Mouse (Mus musculus): ENCODE data around the gene Pde9a.
"Not testable (repeated sequence)": the region's sequence is repeated elsewhere in the genome, so short reads cannot be mapped to it uniquely, and the experiment has no call there.

The Pde9a gene

DNA sequence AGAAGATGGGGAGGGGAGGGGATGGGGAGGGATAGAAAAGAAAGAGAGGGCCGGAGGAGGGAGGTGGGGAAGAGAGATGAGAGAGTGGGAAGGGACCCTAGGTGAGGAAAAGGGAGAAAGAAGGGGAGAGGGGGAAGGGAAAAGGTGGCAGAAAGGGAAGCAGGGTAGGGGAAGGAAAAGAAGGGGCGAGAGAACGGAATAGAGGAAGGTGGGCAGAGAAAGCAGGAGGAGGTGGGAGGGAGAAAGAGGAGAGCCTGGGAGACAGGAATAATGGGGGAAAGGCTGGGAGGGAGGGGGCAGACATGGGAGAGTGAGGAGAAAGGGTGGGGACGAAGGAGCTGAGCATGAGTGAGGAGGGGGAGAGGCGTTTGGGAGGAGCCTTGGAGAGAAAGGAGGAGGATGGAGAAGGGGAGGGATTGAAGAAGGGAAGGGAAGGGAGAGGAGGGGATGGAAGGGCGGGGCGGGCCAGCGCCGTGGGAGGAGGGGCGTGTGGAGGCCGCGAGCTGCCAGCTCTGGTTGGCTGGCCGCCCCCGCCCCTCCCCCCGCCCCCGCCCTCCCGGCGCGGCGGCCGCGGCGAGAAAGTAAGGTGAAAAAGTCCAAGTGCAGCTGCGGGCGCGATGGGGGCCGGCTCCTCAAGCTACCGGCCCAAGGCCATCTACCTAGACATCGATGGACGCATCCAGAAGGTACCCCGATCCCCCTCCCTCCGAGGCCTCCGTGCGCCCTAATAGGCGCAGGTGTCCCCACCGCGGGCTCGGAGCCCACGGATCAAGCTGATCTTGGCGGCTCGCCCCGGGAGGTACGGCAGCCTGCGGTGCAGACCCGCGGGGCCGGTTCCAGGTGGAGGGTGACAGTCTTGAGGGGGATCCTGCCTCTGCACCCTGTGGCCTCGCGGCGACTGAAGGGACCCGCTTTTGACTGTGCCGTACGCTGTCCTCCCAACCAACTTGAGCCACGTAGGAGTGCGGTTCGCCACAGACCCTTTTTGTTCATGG, at the start of gene Pde9a:
Gene Pde9a, plus strand, starts transcription at position 540 of the 995 bp plus-strand sequence.
- in situ Hi-C loops (cut with MboI, MseI): no loop called here

DNA sequence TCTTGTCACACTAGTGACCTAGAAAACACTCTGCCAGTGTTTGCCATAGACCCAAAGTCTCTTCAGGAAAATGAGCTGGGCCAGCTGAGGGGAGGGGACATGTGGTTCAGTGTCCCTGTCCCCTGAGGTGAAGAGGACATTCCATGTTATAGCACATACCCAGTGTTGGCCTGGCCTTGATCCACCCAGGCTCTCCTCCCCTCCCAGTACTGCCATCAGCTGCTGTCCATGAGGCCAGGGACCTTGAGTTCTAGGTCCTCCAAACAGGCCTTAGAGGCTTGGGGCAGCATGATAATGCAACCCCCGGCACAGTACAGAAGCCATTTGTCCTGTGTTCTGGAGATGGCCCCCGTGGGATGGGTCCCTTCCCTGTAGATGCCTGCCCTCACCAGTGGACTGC, 46.2 kb upstream of the Pde9a start:
- in situ Hi-C loops (cut with MboI, MseI): loop anchor here in 1 of 2 experiments (5.0 kb wide), 1 partner anchor 82 kb away; no protein-coding TSS in a partner anchor

DNA sequence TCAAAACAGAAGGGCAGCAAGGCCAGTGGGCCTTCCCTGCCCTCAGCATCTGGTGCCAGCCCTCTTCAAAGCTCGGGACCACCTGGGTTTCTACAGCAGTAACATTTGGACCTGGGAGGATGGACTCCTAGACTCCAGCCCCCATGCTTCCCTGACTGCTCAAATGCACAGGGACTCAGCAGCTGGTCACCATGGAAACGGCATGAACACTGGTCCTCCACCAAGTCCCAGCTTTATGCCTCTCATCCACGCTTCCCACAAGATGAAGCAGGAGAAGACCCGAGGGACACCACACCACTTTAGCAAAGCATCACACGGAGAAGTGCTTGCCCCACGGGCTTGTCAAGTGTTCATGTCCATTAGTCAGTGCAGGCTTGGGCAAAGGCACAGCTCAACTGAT, 43.8 kb upstream of the Pde9a start:
- in situ Hi-C loops (cut with MboI, MseI): loop anchor here in 1 of 2 experiments (5.0 kb wide), 1 partner anchor 85 kb away; no protein-coding TSS in a partner anchor

GRCm38 (mm10) chr17:31344172-31344801, 41.7 kb upstream of the Pde9a start:
- in situ Hi-C loops (cut with MboI, MseI): loop anchor here in 1 of 2 experiments (5.0 kb wide), 1 partner anchor 87 kb away; no protein-coding TSS in a partner anchor

GRCm38 (mm10) chr17:31344816-31345215, 41.2 kb upstream of the Pde9a start:
- in situ Hi-C loops (cut with MboI, MseI): loop anchor here in 1 of 2 experiments (5.0 kb wide), 1 partner anchor 88 kb away; no protein-coding TSS in a partner anchor

DNA sequence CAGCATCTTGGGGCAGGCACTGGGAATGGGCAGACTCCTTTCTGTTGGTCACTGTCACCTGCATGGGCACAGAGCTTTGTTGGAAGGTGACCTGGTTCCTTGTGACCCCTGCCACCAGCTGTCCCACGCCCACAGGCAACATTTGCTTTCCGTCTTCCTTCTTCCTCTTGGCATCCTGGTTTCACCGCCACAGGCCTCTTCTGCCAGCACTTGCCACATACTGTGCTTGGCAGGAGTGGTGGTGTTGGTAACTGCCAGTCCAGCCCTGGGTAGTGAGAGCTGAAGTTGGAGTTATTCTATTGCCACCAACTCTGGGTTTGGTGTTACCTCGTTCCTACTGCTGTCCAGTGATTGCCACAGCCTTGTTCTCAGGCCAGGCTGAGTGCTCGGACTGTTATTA, 37.9 kb upstream of the Pde9a start:
- in situ Hi-C loops (cut with MboI, MseI): no loop called here

DNA sequence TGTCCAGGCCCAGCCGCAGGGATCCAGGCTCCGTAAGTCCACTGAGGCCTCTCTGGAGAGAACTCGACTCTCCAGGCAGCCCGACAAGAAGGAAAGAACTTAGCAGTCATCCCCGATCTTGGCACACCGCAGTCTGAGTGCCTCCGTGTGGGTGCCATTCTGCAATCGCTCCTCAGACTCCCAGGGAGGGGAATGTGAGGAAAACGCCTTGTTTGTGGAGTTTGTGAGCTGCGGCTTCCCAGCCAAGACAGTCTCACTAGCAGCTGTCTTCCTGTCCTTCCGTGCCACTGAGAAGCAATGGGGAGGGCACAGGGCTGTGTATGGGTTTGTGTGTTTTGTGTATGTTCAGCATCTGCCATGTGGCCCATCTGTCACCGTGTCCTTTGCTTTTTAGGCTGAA, 36.6 kb upstream of the Pde9a start:
- in situ Hi-C loops (cut with MboI, MseI): no loop called here

DNA sequence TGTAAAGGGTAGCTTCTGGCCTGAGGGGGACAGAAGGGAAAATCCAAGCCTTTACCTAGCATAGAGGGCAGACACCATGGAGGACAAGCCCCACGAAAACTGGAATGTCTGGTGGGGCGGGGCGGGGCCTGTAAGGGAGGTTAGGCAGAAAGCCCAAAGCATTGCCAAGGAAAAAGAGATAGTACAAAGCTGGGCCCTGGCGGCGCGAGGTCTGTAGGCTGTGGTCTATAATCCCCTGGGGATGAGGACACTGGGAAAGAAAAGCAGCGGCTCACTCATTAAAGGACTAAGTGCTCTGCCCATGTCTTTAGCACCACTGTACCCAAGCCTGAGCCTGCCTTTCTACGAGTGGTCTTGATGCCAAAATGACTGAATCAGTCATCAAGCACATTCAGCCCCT, 34.0 kb upstream of the Pde9a start:
- in situ Hi-C loops (cut with MboI, MseI): no loop called here

- in situ Hi-C loops (cut with MboI, MseI): no loop called here
Measured at GRCm38 (mm10) chr17:31353255-31353654, 32.8 kb upstream of the Pde9a start.

DNA sequence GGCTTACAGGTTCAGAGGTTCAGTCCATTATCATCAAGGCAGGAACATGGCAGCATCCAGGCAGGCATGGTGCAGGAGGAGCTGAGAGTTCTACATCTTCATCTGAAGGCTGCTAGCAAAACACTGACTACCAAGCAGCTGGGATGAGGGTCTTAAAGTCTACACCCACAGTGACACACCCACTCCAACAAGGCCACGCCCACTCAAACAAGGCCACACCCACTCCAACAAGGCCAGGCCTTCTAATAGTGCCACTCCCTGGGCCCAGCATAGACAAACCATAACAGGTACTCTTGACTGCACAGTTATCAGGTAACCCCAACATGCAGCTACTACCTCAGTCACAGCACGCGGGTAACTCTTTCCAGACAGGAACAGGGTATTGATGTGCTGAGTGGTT, 31.3 kb upstream of the Pde9a start:
- in situ Hi-C loops (cut with MboI, MseI): not testable (repeated sequence)

DNA sequence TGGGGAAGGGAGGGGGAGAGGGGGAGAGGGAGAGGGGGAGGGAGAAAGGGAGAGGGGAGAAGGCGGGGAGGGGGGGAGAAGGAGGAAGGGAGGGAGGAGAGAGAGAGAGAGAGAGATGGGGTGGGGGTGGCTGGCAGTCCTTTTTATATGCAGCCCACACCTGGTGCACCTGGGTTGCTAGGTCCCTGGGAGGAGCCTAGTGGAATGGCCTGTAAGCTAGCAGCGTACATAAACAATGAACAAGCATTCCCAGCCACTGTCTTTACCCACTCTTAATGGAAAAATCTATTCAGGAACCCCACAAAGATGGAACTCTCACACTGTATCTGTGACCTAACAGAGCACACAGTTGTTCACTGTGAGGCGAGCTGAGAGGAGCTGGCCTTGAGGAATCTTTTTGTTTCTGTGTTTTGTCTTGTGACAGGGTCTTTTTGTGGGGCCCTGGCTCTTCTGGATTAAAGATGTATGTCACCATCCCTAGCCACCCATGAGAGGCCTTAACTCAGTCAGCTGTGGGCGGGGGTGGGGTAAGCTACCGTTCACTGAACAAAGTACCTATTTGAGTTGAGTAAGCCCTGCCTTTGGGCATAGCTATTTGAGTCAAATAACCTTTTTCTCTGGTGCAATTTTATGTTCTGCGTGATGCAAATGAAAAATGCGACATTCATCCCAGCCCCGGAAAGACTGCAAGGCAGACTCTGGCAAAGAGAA, 30.1 kb upstream of the Pde9a start:
- in situ Hi-C loops (cut with MboI, MseI): no loop called here

DNA sequence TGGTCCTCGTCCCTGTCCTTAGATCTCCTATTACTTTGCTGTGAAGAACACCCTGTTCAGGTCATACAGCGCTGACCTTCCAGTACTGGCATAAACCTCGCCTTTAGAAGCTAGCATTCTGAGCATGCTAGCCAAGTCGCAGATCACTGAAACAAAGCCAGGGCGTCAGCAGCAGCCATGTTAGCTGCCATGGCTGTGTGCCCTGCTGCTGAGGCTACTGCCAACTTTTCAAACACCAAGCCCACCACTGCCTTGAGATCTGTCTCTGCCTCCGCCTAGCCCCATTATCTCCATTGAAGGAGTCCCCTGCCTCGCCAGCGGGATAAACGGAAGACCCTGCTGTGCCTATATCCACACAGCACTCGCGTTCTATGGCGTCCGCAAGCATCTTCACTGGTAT, 25.4 kb upstream of the Pde9a start:
- in situ Hi-C loops (cut with MboI, MseI): loop anchor here in 1 of 2 experiments (5.0 to 10.0 kb wide), 2 partner anchors 67 to 114 kb away; no protein-coding TSS in a partner anchor

- in situ Hi-C loops (cut with MboI, MseI): loop anchor here in 1 of 2 experiments (10.0 kb wide), 1 partner anchor 109 kb away; no protein-coding TSS in a partner anchor
Measured at GRCm38 (mm10) chr17:31365586-31366166, 20.3 kb upstream of the Pde9a start.

DNA sequence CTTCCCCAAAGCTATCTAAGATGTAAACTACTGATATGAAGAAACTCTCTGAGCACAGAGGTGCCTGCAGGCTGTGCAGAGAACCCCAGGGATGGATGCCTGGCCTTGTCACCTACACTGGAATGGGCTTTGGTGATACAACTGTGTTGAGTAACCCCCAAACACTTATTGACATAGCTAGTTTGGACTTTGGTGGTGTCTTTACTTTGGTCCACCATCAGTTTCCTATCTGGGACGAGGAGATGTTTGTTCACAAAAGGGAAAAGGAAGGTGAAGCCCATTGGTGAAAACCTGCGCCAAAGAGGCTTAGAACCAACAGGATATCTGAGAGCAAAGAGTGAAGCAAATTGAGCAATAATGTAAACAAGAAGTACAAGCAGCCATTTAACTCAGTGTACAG, 15.8 kb upstream of the Pde9a start:
- in situ Hi-C loops (cut with MboI, MseI): no loop called here

DNA sequence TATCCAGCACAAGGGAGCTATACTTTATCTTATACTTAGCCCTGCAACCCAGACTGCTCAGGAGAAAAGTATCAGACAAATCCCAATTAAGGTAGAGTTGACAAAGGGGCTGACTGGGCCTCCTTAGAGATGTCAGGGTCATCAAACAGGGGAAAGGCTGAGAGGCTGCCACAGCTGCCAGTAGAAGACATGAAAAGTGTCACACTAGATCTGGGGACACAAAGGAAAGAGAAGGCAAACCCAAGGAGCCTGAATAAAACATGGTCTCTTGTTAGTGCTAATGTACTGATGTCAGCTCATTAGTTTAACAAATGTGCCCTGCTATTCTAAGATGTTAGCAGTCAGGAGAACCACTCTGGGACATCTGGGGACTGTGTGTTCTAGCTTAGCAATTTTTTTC, 15.1 kb upstream of the Pde9a start:
- in situ Hi-C loops (cut with MboI, MseI): no loop called here

- in situ Hi-C loops (cut with MboI, MseI): loop anchor here in 1 of 2 experiments (5.0 kb wide), 1 partner anchor 114 kb away; no protein-coding TSS in a partner anchor
Measured at GRCm38 (mm10) chr17:31377961-31378360, 8.0 kb upstream of the Pde9a start.

GRCm38 (mm10) chr17:31378361-31378761, 7.6 kb upstream of the Pde9a start:
- in situ Hi-C loops (cut with MboI, MseI): loop anchor here in 1 of 2 experiments (5.0 kb wide), 1 partner anchor 114 kb away; no protein-coding TSS in a partner anchor

DNA sequence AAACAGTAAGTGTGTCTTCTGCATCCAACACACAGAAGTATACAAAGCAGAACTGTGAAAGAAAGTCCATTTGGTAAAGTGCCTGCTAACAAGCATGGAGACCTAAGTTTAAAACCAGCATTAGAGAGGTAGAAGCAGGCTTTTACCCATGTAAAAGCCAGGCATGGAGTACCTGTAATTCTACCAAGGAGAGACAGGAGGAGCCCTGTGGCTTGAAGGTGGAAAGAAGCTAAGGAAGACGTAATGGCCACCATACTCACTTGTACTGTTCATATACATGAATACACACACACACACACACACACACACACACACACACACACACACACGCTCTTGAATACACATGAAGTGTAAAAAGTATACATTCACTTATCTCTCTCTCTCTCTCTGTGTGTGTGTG, 6.9 kb upstream of the Pde9a start:
- in situ Hi-C loops (cut with MboI, MseI): loop anchor here in 1 of 2 experiments (5.0 kb wide), 1 partner anchor 113 kb away; no protein-coding TSS in a partner anchor

DNA sequence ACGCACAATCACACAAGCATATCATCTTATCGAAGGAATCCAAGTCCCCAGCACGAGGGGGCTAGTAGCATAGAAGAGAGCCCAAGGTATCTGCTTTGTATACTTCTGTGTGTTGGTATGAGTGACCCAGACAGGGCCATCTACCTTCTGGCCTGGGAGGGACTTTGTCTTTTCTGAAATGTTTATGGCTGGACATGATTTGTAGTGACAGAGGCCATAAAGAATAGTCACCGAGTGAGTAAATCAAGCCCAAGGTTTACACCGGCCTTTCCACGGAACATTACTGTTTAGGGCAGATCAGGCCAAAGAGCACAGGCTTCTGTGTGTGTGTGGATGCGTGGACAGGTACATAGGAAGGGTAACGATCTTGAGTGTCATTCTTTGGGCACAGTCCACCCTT, 6.1 kb upstream of the Pde9a start:
- in situ Hi-C loops (cut with MboI, MseI): loop anchor here in 1 of 2 experiments (5.0 kb wide), 1 partner anchor 112 kb away; no protein-coding TSS in a partner anchor

DNA sequence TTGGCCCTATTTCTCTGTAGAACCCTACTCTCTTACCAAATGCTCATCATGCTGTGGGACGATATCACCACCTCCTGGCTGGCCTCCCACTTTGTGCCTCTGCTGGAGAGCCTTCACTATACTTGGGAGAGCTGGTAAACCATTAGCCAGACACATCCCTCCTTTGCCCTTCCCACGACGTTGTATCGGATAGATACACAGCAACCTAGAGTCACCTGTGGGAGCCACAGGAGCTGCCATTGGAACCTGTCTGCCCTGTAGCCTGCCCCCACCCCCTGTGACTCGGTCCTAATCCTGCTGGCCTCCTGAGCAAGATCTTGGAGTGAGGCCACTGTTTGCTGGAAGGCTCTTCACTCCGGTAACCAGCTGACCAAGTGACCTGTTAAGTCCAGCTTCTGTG, 2.7 kb upstream of the Pde9a start:
- in situ Hi-C loops (cut with MboI, MseI): no loop called here
